Mouse (Mus musculus) kidney, postnatal 14 days (tissue): Measurements from ENCODE around the gene Gimap8.
"Not testable (repeated sequence)": the region's sequence is repeated elsewhere in the genome, so short reads cannot be mapped to it uniquely, and the experiment has no call there.

Experiments
- DNase-seq: peaks from one replicate; pipeline ENCODE4 v3.0.0; 2022; ENCODE audit warnings: mixed read lengths

The Gimap8 gene

GRCm38 (mm10) chr6:48646995-48647394, at the start of gene Gimap8:
Gene Gimap8 (plus strand): TSS chr6:48647234.
- DNase-seq: peak; percentile 84

- no peak for DNase-seq
Observed at GRCm38 (mm10) chr6:48600594-48600993, 46.4 kb upstream of the Gimap8 start.

GRCm38 (mm10) chr6:48601271-48602079, 45.6 kb upstream of the Gimap8 start, which contains the start of gene Zfp775:
Gene Zfp775 (plus strand): TSS chr6:48602063.
- peak; percentile 98 for DNase-seq

- no peak for DNase-seq
Observed at GRCm38 (mm10) chr6:48602080-48602741, 44.8 kb upstream of the Gimap8 start.

GRCm38 (mm10) chr6:48608124-48608523, 38.9 kb upstream of the Gimap8 start:
- DNase-seq: no peak

- DNase-seq: no peak
Observed at GRCm38 (mm10) chr6:48609512-48609911, 37.5 kb upstream of the Gimap8 start.

GRCm38 (mm10) chr6:48610657-48611056, 36.4 kb upstream of the Gimap8 start:
- DNase-seq: no peak

- DNase-seq: no peak
Observed at GRCm38 (mm10) chr6:48613464-48613863, 33.6 kb upstream of the Gimap8 start.

- DNase-seq: no peak
Observed at GRCm38 (mm10) chr6:48614756-48615155, 32.3 kb upstream of the Gimap8 start.

GRCm38 (mm10) chr6:48620031-48620430, 27.0 kb upstream of the Gimap8 start:
- DNase-seq: no peak

- not testable (repeated sequence) for DNase-seq
Observed at GRCm38 (mm10) chr6:48622186-48622843, 24.7 kb upstream of the Gimap8 start.

- DNase-seq: no peak
Observed at GRCm38 (mm10) chr6:48623460-48623859, 23.6 kb upstream of the Gimap8 start.

- DNase-seq: no peak
Observed at GRCm38 (mm10) chr6:48626464-48626863, 20.6 kb upstream of the Gimap8 start, which contains the start of gene AI854703. Gene AI854703 (plus strand): TSS chr6:48626764.

GRCm38 (mm10) chr6:48626984-48627383, 20.1 kb upstream of the Gimap8 start:
- DNase-seq: peak; percentile 82

GRCm38 (mm10) chr6:48627511-48627924, 19.5 kb upstream of the Gimap8 start:
- DNase-seq: peak; percentile 44

- peak; percentile 83 for DNase-seq
Observed at GRCm38 (mm10) chr6:48628377-48628776, 18.7 kb upstream of the Gimap8 start.

- peak; percentile 55 for DNase-seq
Observed at GRCm38 (mm10) chr6:48628808-48629660, 18.0 kb upstream of the Gimap8 start.

GRCm38 (mm10) chr6:48629661-48630034, 17.4 kb upstream of the Gimap8 start:
- peak; percentile 76 for DNase-seq

- no peak for DNase-seq
Observed at GRCm38 (mm10) chr6:48630831-48631230, 16.2 kb upstream of the Gimap8 start.

- DNase-seq: no peak
Observed at GRCm38 (mm10) chr6:48635105-48635504, 11.9 kb upstream of the Gimap8 start.

GRCm38 (mm10) chr6:48636515-48636914, 10.5 kb upstream of the Gimap8 start:
- no peak for DNase-seq

GRCm38 (mm10) chr6:48637811-48638500, 9.1 kb upstream of the Gimap8 start:
- no peak for DNase-seq
